Mouse (Mus musculus): ENCODE data around the gene Itga2b.

Gene Itga2b

GRCm38 (mm10) chr11:102434406-102434805, 35.5 kb downstream of the Itga2b start:
- TF ChIP-seq GATA4 (IDR thresholded peaks at IDR 0.05; ENCODE audit: insufficient replicate concordance, low read length), result no peak

GRCm38 (mm10) chr11:102433866-102434265, 36.1 kb downstream of the Itga2b start:
- TF ChIP-seq GATA4 (IDR thresholded peaks at IDR 0.05; ENCODE audit: insufficient replicate concordance, low read length), result no peak

GRCm38 (mm10) chr11:102432896-102433295, 37.0 kb downstream of the Itga2b start:
- no peak for TF ChIP-seq GATA4 (IDR thresholded peaks at IDR 0.05; ENCODE audit: insufficient replicate concordance, low read length)

- TF ChIP-seq GATA4 (IDR thresholded peaks at IDR 0.05; ENCODE audit: insufficient replicate concordance, low read length), result no peak
Observed at GRCm38 (mm10) chr11:102432115-102432843, 37.6 kb downstream of the Itga2b start.

- no peak for TF ChIP-seq GATA4 (IDR thresholded peaks at IDR 0.05; ENCODE audit: insufficient replicate concordance, low read length)
Observed at GRCm38 (mm10) chr11:102431728-102432114, 38.2 kb downstream of the Itga2b start.

DNA sequence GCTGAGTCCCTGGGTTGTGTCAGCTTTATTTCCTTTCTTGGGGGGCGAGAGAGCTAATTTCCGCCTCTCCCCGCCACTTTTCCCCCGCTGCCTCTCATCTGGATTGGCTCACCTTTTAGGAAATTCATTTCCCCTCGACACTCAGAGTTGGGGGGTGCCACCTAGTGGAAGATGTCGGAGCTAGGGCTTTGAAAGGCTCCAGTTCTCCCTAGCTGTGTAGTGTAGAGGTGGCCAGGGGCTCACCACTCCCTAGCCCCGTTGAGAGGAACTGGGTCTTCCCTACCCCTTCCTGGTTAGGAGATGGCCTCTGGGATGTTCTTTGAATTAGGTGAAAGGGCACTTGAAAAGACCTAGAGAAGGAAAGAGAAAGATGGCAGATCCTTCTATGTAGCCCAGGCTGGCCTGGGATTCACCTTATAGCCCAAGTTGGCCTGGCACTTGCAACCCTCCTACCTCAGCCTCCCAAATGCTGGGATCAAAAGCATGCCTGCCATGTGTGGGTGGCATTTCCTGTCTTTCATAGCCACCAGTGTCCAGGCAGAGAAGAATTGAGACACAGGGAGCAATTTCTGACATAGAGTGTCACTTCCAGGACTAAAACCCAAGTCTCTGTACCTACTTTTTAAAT, 38.8 kb downstream of the Itga2b start:
- no peak for TF ChIP-seq GATA4 (IDR thresholded peaks at IDR 0.05; ENCODE audit: insufficient replicate concordance, low read length)

- no peak for TF ChIP-seq GATA4 (IDR thresholded peaks at IDR 0.05; ENCODE audit: insufficient replicate concordance, low read length)
Observed at GRCm38 (mm10) chr11:102430121-102431017, 39.6 kb downstream of the Itga2b start, which contains the start of gene Grn. Gene Grn, plus strand, starts transcription at chr11:102430315.

GRCm38 (mm10) chr11:102429551-102429950, 40.4 kb downstream of the Itga2b start:
- TF ChIP-seq GATA4 (IDR thresholded peaks at IDR 0.05; ENCODE audit: insufficient replicate concordance, low read length), result no peak

DNA sequence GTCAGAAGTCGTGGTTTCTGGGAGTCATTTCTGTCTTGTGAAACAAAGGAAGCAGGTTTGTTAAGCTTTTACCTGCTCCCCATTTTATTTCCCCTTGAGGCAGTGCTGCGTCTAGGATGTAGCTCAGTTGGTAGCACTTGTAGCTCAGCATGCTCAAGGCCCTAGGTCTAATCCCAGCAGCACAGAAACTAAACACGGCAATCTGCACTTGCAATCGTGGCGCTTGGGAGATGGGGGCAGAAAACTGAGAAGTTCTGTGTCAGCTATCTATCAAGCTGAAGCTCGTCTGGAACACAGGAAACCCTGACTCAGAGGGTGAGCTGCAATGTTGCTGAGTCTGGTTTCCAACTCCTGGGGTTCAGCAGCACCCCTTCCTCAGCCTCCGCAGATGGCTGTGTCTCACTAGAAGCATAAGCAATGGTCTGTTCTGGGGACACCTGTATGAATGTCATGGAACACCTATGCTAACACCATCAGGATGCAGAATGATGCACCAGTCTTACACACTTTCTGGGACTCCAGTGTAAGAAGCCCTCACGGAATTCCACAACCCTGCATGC, 40.9 kb downstream of the Itga2b start:
- TF ChIP-seq GATA4 (IDR thresholded peaks at IDR 0.05; ENCODE audit: insufficient replicate concordance, low read length), result no peak

DNA sequence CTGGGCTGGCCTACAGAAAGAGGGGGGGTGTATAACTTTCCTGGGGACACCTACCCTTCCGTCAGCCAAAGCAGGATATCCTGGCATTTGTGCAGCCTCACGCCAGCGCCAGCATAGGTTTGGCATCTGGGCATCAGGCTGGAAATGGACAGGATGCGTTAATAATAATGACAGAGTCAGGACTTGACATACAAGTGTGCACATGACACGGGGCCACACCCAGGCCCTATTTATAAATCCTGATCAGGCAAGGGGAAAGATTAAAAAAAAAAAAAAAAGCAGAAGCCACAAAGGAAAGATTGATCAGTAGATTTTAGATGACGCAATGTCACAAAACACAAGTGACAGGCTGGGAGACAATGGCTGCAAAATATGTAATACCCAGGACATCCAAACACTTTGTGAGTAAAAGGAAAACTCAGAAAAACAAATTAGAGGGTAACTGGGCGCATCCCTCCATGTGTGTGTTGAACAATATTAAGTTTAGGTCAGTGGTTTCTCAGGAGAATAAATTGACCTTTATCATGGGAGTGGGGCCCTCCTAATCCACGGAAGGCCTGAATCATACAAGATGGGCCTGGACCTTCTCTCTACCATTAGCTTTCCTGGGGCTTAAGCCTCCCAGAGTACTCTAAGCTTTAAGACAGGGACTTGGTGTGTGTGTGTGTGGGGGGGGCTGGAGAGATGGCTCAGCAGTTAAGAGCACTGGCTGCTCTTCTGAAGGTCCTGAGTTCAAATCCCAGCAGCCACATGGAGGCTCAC, 44.2 kb downstream of the Itga2b start:
- no peak for TF ChIP-seq GATA4 (IDR thresholded peaks at IDR 0.05; ENCODE audit: insufficient replicate concordance, low read length)

- no peak for TF ChIP-seq GATA4 (IDR thresholded peaks at IDR 0.05; ENCODE audit: insufficient replicate concordance, low read length)
Observed at GRCm38 (mm10) chr11:102424666-102425065, 45.3 kb downstream of the Itga2b start.

GRCm38 (mm10) chr11:102421559-102421958, 48.4 kb downstream of the Itga2b start:
- no peak; the same call in 1 of the 2 replicates for TF ChIP-seq GATA4 (IDR thresholded peaks at IDR 0.05; ENCODE audit: insufficient replicate concordance, low read length)

GRCm38 (mm10) chr11:102418887-102419286, 51.0 kb downstream of the Itga2b start:
- TF ChIP-seq GATA4 (IDR thresholded peaks at IDR 0.05; ENCODE audit: insufficient replicate concordance, low read length), result no peak

DNA sequence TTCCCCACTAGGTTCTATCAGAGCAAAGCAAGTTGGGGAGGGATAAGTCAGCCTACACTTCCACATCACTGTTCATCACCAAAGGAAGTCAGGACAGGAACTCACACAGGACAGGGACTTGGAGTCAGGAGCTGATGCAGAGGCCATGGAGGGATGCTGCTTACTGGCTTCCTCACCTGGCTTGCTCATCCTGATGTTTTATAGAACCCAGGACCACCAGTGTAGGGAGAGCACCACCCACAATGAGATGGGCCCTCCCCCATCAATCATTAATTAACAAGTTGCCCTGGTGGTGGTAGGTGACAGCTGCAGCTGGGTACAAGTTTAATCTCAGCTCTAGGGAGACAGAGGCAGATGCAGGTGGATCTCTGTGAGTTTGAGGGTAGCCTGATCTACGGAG, 52.8 kb downstream of the Itga2b start:
- TF ChIP-seq GATA4 (IDR thresholded peaks at IDR 0.05; ENCODE audit: insufficient replicate concordance, low read length), result no peak

All from liver, adult (tissue).